8 mouse cellular contexts compared by ENCODE assay signal in genomic region chr5:121385461-121386119, GRCm38 (mm10). TPM values are rescaled to one million over a fixed set of nuclear protein-coding genes. Genes with fewer than 3 reads are reported as not detected.
DNase-seq lines count a peak whose midpoint lies in the region; ATAC-seq lines count a peak whose summit lies in the region.

Gene Trafd1, minus strand, starts transcription at chr5:121385632.

- ATAC-seq in erythroid progenitor cell, adult 5-6 weeks (replicated peaks; ENCODE audit: low FRiP score, poor library complexity, severe bottlenecking): peak; percentile 94
- peak; percentile 83 for ATAC-seq in heart, embryonic 13.5 days (ENCODE audit: extremely low read depth, insufficient number of reproducible peaks, low FRiP score, low TSS enrichment)
- peak; percentile 91 for ATAC-seq in liver, embryonic 13.5 days (ENCODE audit: low read depth)
- peak; percentile 93 for ATAC-seq in stomach, embryonic 16.5 days (ENCODE audit: insufficient read depth, low FRiP score)

- H3K27me3 ChIP-seq in heart, embryonic 13.5 days (replicated peaks): no peaks in the 10 kb centered on the region
- no peaks in the 10 kb centered on the region for H3K27me3 ChIP-seq in liver, embryonic 13.5 days
- no peaks in the 10 kb centered on the region for H3K27me3 ChIP-seq in stomach, embryonic 16.5 days (ENCODE audit: control insufficient read depth, insufficient read depth, low read length)

- DNase-seq in CD4-positive helper T cell, adult 2 months (ENCODE audit: low read depth, low spot score): peak; percentile 92
- peak; percentile 82 for DNase-seq in brain, embryonic 18.5 days (ENCODE audit: low read depth, low spot score)
- peak; percentile 97 for DNase-seq in kidney, postnatal 14 days
- peak; percentile 94 for DNase-seq in liver, embryonic 13.5 days
- peak; percentile 92 for DNase-seq in neural tube, embryonic 10.5 days (ENCODE audit: extremely low spot score, low spot score)

- H3K9me3 ChIP-seq in heart, embryonic 13.5 days: peaks cover 4% of the 10 kb centered on the region; the same call in 1 of the 2 replicates
- H3K9me3 ChIP-seq in liver, embryonic 13.5 days (replicated peaks): no peaks in the 10 kb centered on the region
- H3K9me3 ChIP-seq in stomach, embryonic 16.5 days (replicated peaks; ENCODE audit: control insufficient read depth, low read length): no peaks in the 10 kb centered on the region

- peaks cover 39% of the 10 kb centered on the region for H3K4me1 ChIP-seq in heart, embryonic 13.5 days
- H3K4me1 ChIP-seq in liver, embryonic 13.5 days (replicated peaks): peaks cover 41% of the 10 kb centered on the region
- H3K4me1 ChIP-seq in stomach, embryonic 16.5 days (ENCODE audit: control insufficient read depth, insufficient read depth, low read length): peaks cover 30% of the 10 kb centered on the region

- H3K27ac ChIP-seq in heart, embryonic 13.5 days (replicated peaks): peak within 1 kb of the TSS; percentile 95
- H3K27ac ChIP-seq in liver, embryonic 13.5 days: peak within 1 kb of the TSS; percentile 95
- H3K27ac ChIP-seq in stomach, embryonic 16.5 days (ENCODE audit: low read length): peak within 1 kb of the TSS; percentile 95

- H3K4me2 ChIP-seq in heart, embryonic 13.5 days: peak within 1 kb of the TSS; percentile 82
- peak within 1 kb of the TSS; percentile 96 for H3K4me2 ChIP-seq in liver, embryonic 13.5 days
- peak within 1 kb of the TSS; percentile 54 for H3K4me2 ChIP-seq in stomach, embryonic 16.5 days (ENCODE audit: low read depth, low read length)

- under 1% methylated on average over 44 of the region's 45 CpGs for WGBS in heart, embryonic 13.5 days
- 1% methylated on average over 37 of the region's 45 CpGs for WGBS in liver, embryonic 13.5 days (ENCODE audit: insufficient replicate concordance)
- 1% methylated on average over 34 of the region's 45 CpGs for WGBS in stomach, embryonic 16.5 days

- peak within 1 kb of the TSS; percentile 92 for H3K9ac ChIP-seq in heart, embryonic 13.5 days
- H3K9ac ChIP-seq in liver, embryonic 13.5 days: peak within 1 kb of the TSS; percentile 87
- H3K9ac ChIP-seq in stomach, embryonic 16.5 days (ENCODE audit: low read length): peak within 1 kb of the TSS; percentile 91

- peak within 1 kb of the TSS; percentile 79 for H3K4me3 ChIP-seq in heart, embryonic 13.5 days
- peak within 1 kb of the TSS; percentile 76 for H3K4me3 ChIP-seq in liver, embryonic 13.5 days (replicated peaks)
- peak within 1 kb of the TSS; percentile 82 for H3K4me3 ChIP-seq in stomach, embryonic 16.5 days (replicated peaks; ENCODE audit: low read length)

- peaks cover 30% of the 10 kb centered on the region for H3K36me3 ChIP-seq in heart, embryonic 13.5 days
- H3K36me3 ChIP-seq in liver, embryonic 13.5 days: peaks cover 13% of the 10 kb centered on the region
- H3K36me3 ChIP-seq in stomach, embryonic 16.5 days (ENCODE audit: control insufficient read depth, insufficient read depth, low read length): peaks cover 13% of the 10 kb centered on the region

RNA-seq across cellular contexts. Expression of gene Trafd1, which starts in this region (rescaled TPM):
- 23.1 and 29.3 TPM in 2 replicates for total RNA-seq in erythroid progenitor cell, adult 5-6 weeks (2015; ENCODE audit: low replicate concordance)
- total RNA-seq in erythroid progenitor cell, adult 5-6 weeks (2017; ENCODE audit: low replicate concordance): 11.1 and 21.4 TPM in 2 replicates
- 69.5 and 76.5 TPM in 2 replicates for polyA plus RNA-seq in heart, embryonic 13.5 days (2015; fragmentation: Nextera tagmentation; extraction: Ambion mirVana)
- 19.7 and 21.4 TPM in 2 replicates for polyA plus RNA-seq in liver, embryonic 13.5 days (2015; fragmentation: Nextera tagmentation; extraction: Ambion mirVana)
- 74.7 and 77.1 TPM in 2 replicates for polyA plus RNA-seq in stomach, embryonic 16.5 days (2015; fragmentation: Nextera tagmentation; extraction: Ambion mirVana)

Comparison
In these comparisons a context has a peak if more than half of its experiments do, and no peak if none do; other contexts are left out.
1. Peak in every context shown above with its lines: DNase-seq, ATAC-seq, H3K4me3 ChIP-seq and H3K27ac ChIP-seq.